In genomic region chr4:86426549-86426948, GRCm38 (mm10) we compare ENCODE assay signal across 21 mouse cellular contexts.
DNase-seq lines count a peak whose midpoint lies in the region; ATAC-seq lines count a peak whose summit lies in the region.
"Had no signal": no experiment of that assay in that cellular context is flagged by ENCODE, and none has a peak within 500 bp of the region (broad histone marks: within the 10 kb centered on the region; RNA-seq: fewer than 3 reads in every experiment).

No protein-coding gene starts in this region.

- H3K36me3 ChIP-seq in hindbrain, embryonic 10.5 days = no peaks in the 10 kb centered on the region
- no peaks in the 10 kb centered on the region for H3K36me3 ChIP-seq in hindbrain, embryonic 16.5 days (ENCODE audit: control insufficient read depth, insufficient read depth, low read length)
- no peaks in the 10 kb centered on the region for H3K36me3 ChIP-seq in midbrain, embryonic 10.5 days
- no peaks in the 10 kb centered on the region for H3K36me3 ChIP-seq in midbrain, embryonic 16.5 days (ENCODE audit: control insufficient read depth, insufficient read depth, low read length)
- no peaks in the 10 kb centered on the region for H3K36me3 ChIP-seq in midbrain, embryonic 13.5 days
- H3K36me3 ChIP-seq: intestine, embryonic 15.5 days; liver, embryonic 13.5 days had no signal

- peak overlapping the region; percentile 72; the same call in 1 of the 2 replicates for H3K27ac ChIP-seq in hindbrain, embryonic 10.5 days
- no peak overlapping the region for H3K27ac ChIP-seq in hindbrain, embryonic 16.5 days (ENCODE audit: low read depth, low read length)
- peak overlapping the region; percentile 57 for H3K27ac ChIP-seq in midbrain, embryonic 10.5 days (replicated peaks)
- no peak overlapping the region for H3K27ac ChIP-seq in midbrain, embryonic 16.5 days (ENCODE audit: low read length)
- no peak overlapping the region for H3K27ac ChIP-seq in midbrain, embryonic 13.5 days
- H3K27ac ChIP-seq: forebrain, embryonic 13.5 days; heart, adult 2 months; limb, embryonic 12.5 days; liver, embryonic 13.5 days had no signal

- no peak overlapping the region for H3K9ac ChIP-seq in hindbrain, embryonic 16.5 days (ENCODE audit: low read depth, low read length)
- H3K9ac ChIP-seq in midbrain, embryonic 16.5 days (ENCODE audit: low read depth, low read length) = no peak overlapping the region
- H3K9ac ChIP-seq in midbrain, embryonic 13.5 days (replicated peaks) = no peak overlapping the region
- H3K9ac ChIP-seq: forebrain, embryonic 13.5 days; intestine, embryonic 15.5 days; limb, embryonic 12.5 days; liver, embryonic 13.5 days had no signal

- no peak overlapping the region for H3K4me3 ChIP-seq in hindbrain, embryonic 10.5 days
- H3K4me3 ChIP-seq in hindbrain, embryonic 16.5 days (ENCODE audit: low read length) = no peak overlapping the region
- H3K4me3 ChIP-seq in midbrain, embryonic 10.5 days = no peak overlapping the region
- H3K4me3 ChIP-seq in midbrain, embryonic 16.5 days (ENCODE audit: low read depth, low read length) = no peak overlapping the region
- H3K4me3 ChIP-seq in midbrain, embryonic 13.5 days (replicated peaks) = no peak overlapping the region
- H3K4me3 ChIP-seq: forebrain, embryonic 13.5 days; heart, adult 2 months; intestine, embryonic 15.5 days; limb, embryonic 12.5 days; liver, embryonic 13.5 days had no signal

- H3K4me1 ChIP-seq in hindbrain, embryonic 10.5 days (replicated peaks) = peaks cover 17% of the 10 kb centered on the region
- peaks cover 2% of the 10 kb centered on the region; the same call in 1 of the 2 replicates for H3K4me1 ChIP-seq in hindbrain, embryonic 16.5 days (ENCODE audit: control insufficient read depth, insufficient read depth, low read depth, low read length)
- peaks cover 19% of the 10 kb centered on the region for H3K4me1 ChIP-seq in midbrain, embryonic 10.5 days
- no peaks in the 10 kb centered on the region; the same call in 1 of the 2 replicates for H3K4me1 ChIP-seq in midbrain, embryonic 16.5 days (ENCODE audit: control insufficient read depth, insufficient read depth, low read length)
- no peaks in the 10 kb centered on the region for H3K4me1 ChIP-seq in midbrain, embryonic 13.5 days (replicated peaks)
- H3K4me1 ChIP-seq: intestine, embryonic 15.5 days; liver, embryonic 13.5 days had no signal

- no peak for ATAC-seq in hindbrain, embryonic 16.5 days
- ATAC-seq in midbrain, embryonic 16.5 days = no peak
- peak; percentile 48; the same call in 1 of the 2 replicates for ATAC-seq in midbrain, embryonic 13.5 days
- ATAC-seq: intestine, embryonic 15.5 days had no signal

- 44% methylated on average over 11 of the region's 11 CpGs for WGBS in hindbrain, embryonic 10.5 days
- 47% methylated on average over 11 of the region's 11 CpGs for WGBS in hindbrain, embryonic 16.5 days
- 65% methylated on average over 11 of the region's 11 CpGs for WGBS in midbrain, embryonic 10.5 days
- 64% methylated on average over 11 of the region's 11 CpGs for WGBS in midbrain, embryonic 16.5 days
- 55% methylated on average over 11 of the region's 11 CpGs for WGBS in midbrain, embryonic 13.5 days

- peak; percentile 18 for DNase-seq in embryo, embryonic 10 days (ENCODE audit: low spot score)
- no peak for DNase-seq in embryo, embryonic 11 days
- peak; percentile 73 for DNase-seq in hindbrain, embryonic 10.5 days (ENCODE audit: low spot score)
- DNase-seq in midbrain, embryonic 10.5 days (ENCODE audit: low spot score) = peak; percentile 42
- no peak for DNase-seq in B cell, adult 2 months
- DNase-seq: adrenal gland, postnatal 36 days; cerebellum, adult 9-11 months; gastrocnemius, postnatal 14 days; heart, adult 2 months; heart, postnatal 4 days; kidney, adult 8-10 months; kidney, postnatal 4 days; liver, embryonic 13.5 days; lung, adult 2 months; lung, postnatal 14 days had no signal

- no peak overlapping the region for H3K4me2 ChIP-seq in hindbrain, embryonic 16.5 days (ENCODE audit: low read length)
- H3K4me2 ChIP-seq in midbrain, embryonic 16.5 days (ENCODE audit: low read length) = no peak overlapping the region
- no peak overlapping the region for H3K4me2 ChIP-seq in midbrain, embryonic 13.5 days (replicated peaks)
- H3K4me2 ChIP-seq: forebrain, embryonic 13.5 days; intestine, embryonic 15.5 days; limb, embryonic 12.5 days; liver, embryonic 13.5 days had no signal

- H3K27me3 ChIP-seq in hindbrain, embryonic 10.5 days (ENCODE audit: insufficient read depth, poor library complexity, severe bottlenecking) = peaks cover 10% of the 10 kb centered on the region; the same call in 1 of the 2 replicates
- no peaks in the 10 kb centered on the region for H3K27me3 ChIP-seq in hindbrain, embryonic 16.5 days (replicated peaks; ENCODE audit: control insufficient read depth, insufficient read depth, low read length)
- no peaks in the 10 kb centered on the region for H3K27me3 ChIP-seq in midbrain, embryonic 10.5 days (ENCODE audit: low read depth, poor library complexity, severe bottlenecking)
- H3K27me3 ChIP-seq in midbrain, embryonic 16.5 days (ENCODE audit: control insufficient read depth, insufficient read depth, low read depth, low read length) = no peaks in the 10 kb centered on the region
- no peaks in the 10 kb centered on the region for H3K27me3 ChIP-seq in midbrain, embryonic 13.5 days
- H3K27me3 ChIP-seq: forebrain, embryonic 13.5 days; intestine, embryonic 15.5 days; limb, embryonic 12.5 days; liver, embryonic 13.5 days had no signal

- no peaks in the 10 kb centered on the region for H3K9me3 ChIP-seq in hindbrain, embryonic 10.5 days
- H3K9me3 ChIP-seq in hindbrain, embryonic 16.5 days (ENCODE audit: control insufficient read depth, low read length) = no peaks in the 10 kb centered on the region
- H3K9me3 ChIP-seq in midbrain, embryonic 10.5 days (replicated peaks) = no peaks in the 10 kb centered on the region
- H3K9me3 ChIP-seq in midbrain, embryonic 16.5 days (replicated peaks; ENCODE audit: control insufficient read depth, low read length, poor library complexity, severe bottlenecking) = no peaks in the 10 kb centered on the region
- no peaks in the 10 kb centered on the region for H3K9me3 ChIP-seq in midbrain, embryonic 13.5 days
- H3K9me3 ChIP-seq: forebrain, embryonic 13.5 days; intestine, embryonic 15.5 days; limb, embryonic 12.5 days; liver, embryonic 13.5 days had no signal

Comparison
In these comparisons a context has a peak if more than half of its experiments do, and no peak if none do; other contexts are left out.
1. DNase-seq: peak in embryo, embryonic 10 days (single experiment), hindbrain, embryonic 10.5 days (single experiment) and midbrain, embryonic 10.5 days (single experiment); none in embryo, embryonic 11 days (single experiment) and B cell, adult 2 months (0 of 2).
2. H3K27ac ChIP-seq: peak in hindbrain, embryonic 10.5 days (single experiment) and midbrain, embryonic 10.5 days (single experiment); none in hindbrain, embryonic 16.5 days (single experiment), midbrain, embryonic 16.5 days (single experiment) and midbrain, embryonic 13.5 days (single experiment).